Mouse (Mus musculus) forebrain, embryonic 10.5 days (tissue): ENCODE measurements at regions not wholly inside any gene's neighbourhood (a gene's known extent, or its start where the extent isn't known, plus 50 kb on each side); places are given as distances from the start of the nearest gene placed in this dataset.

Source experiments
- DNase-seq: peaks from one replicate; pipeline ENCODE4 v3.0.0-alpha.2; 2017; ENCODE audit warnings: low spot score; ENCODE audit errors: extremely low spot score
- H3K27ac ChIP-seq: fragments of 300-500 bp; sonication (generic); 2 replicates; pipeline ENCODE4 v1.5.1; 2016; ENCODE audit warnings: mild to moderate bottlenecking
- H3K27me3 ChIP-seq: fragments of 300-500 bp; sonication (generic); 2 replicates; pipeline ENCODE4 v1.6.1; 2016; ENCODE audit warnings: mild to moderate bottlenecking; ENCODE audit not compliant: poor library complexity, severe bottlenecking
- H3K36me3 ChIP-seq: fragments of 300-500 bp; sonication (generic); replicated peaks from 2 replicates; pipeline ENCODE4 v1.6.1; 2016; ENCODE audit warnings: mild to moderate bottlenecking, moderate library complexity
- H3K4me1 ChIP-seq: fragments of 300-500 bp; sonication (generic); 2 replicates; pipeline ENCODE4 v1.6.1; 2016
- H3K4me3 ChIP-seq: fragments of 300-500 bp; sonication (generic); 2 replicates; pipeline ENCODE4 v1.5.1; 2016; ENCODE audit warnings: mild to moderate bottlenecking, moderate library complexity
- H3K9me3 ChIP-seq: fragments of 300-500 bp; sonication (generic); 2 replicates; pipeline ENCODE4 v1.6.1; 2016; ENCODE audit warnings: mild to moderate bottlenecking, moderate library complexity
- WGBS: fragments of 180-500 bp; shearing (Covaris S2); methylation state at CpG from one replicate; pipeline ENCODE4 v1.1.7; 2016; 5-methylcytosine and 5-hydroxymethylcytosine counted together

- no peak for DNase-seq
- H3K27ac ChIP-seq: no peak overlapping the region
- no peak overlapping the region for H3K4me3 ChIP-seq
- H3K27me3 ChIP-seq: no peaks in the 10 kb centered on the region; the same call in 1 of the 2 replicates
- WGBS: 74% methylated on average over 7 of the region's 7 CpGs
- H3K36me3 ChIP-seq: no peaks in the 10 kb centered on the region
- H3K9me3 ChIP-seq: no peaks in the 10 kb centered on the region
- peaks cover 10% of the 10 kb centered on the region for H3K4me1 ChIP-seq
Measured at GRCm38 (mm10) chr5:146655394-146655793, 70.4 kb upstream of the Gpr12 start.

DNA sequence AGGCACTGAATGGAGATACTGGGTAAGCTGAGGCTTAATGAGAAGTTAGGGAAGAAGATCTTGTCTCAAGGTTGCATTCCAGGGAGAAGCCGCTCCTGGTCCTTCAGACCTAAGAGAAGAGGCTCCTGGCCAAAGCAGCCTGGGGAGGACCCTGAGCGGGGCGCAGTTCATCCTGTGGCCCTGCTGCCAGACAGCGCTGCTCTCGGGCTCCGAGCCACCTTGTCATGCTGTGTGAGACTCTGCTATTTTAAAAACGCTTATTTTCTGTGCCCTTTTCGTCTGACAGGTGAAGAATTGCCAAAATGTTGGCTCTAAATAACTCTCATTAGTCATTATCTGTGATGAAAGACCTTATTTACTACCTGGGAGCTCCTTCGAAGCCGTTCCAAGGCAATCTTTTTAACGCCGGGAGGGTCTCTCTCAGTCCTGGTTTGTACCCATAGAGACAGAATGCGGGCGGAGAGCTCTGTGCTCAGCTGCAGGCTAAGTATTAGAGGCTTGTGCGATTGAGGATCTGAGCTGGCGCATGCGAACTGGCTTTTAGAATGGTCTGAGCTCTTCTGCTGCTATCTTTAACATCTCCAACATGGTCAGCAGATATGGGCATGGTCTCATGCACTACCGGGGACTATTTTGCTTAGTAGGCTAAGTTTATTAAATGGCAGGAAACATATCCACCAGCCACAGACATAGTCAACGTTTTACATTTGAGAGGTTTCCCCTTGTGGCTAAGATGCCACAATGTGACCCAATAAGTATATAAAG, 68.8 kb upstream of the Gpr12 start:
- DNase-seq: no peak
- Histone ChIP-seq H3K36me3 (no peaks in the 10 kb centered on the region), H3K27ac (no peak overlapping the region), H3K27me3 (no peaks in the 10 kb centered on the region; the same call in 1 of the 2 replicates), H3K4me1 (peaks cover 14% of the 10 kb centered on the region), H3K4me3 (no peak overlapping the region), H3K9me3 (no peaks in the 10 kb centered on the region)
- WGBS: 87% methylated on average over 19 of the region's 19 CpGs

- peaks cover 24% of the 10 kb centered on the region for H3K4me1 ChIP-seq
- no peaks in the 10 kb centered on the region; the same call in 1 of the 2 replicates for H3K27me3 ChIP-seq
- H3K4me3 ChIP-seq: no peak overlapping the region
- no peak overlapping the region for H3K27ac ChIP-seq
- no peak for DNase-seq
- no peaks in the 10 kb centered on the region for H3K9me3 ChIP-seq
- WGBS: 36% methylated on average over 5 of the region's 5 CpGs
- no peaks in the 10 kb centered on the region for H3K36me3 ChIP-seq
Measured at GRCm38 (mm10) chr5:146652874-146653273, 67.8 kb upstream of the Gpr12 start.

GRCm38 (mm10) chr5:146648519-146649060, 63.6 kb upstream of the Gpr12 start:
- H3K27ac ChIP-seq: no peak overlapping the region
- no peak overlapping the region for H3K4me3 ChIP-seq
- H3K36me3 ChIP-seq: no peaks in the 10 kb centered on the region
- no peaks in the 10 kb centered on the region for H3K9me3 ChIP-seq
- no peaks in the 10 kb centered on the region; the same call in 1 of the 2 replicates for H3K27me3 ChIP-seq
- 83% methylated on average over 4 of the region's 4 CpGs for WGBS
- H3K4me1 ChIP-seq: peaks cover 33% of the 10 kb centered on the region
- no peak for DNase-seq

- H3K27ac ChIP-seq: no peak overlapping the region
- H3K9me3 ChIP-seq: no peaks in the 10 kb centered on the region
- no peaks in the 10 kb centered on the region for H3K36me3 ChIP-seq
- peaks cover 25% of the 10 kb centered on the region for H3K4me1 ChIP-seq
- 39% methylated on average over 11 of the region's 11 CpGs for WGBS
- H3K27me3 ChIP-seq: no peaks in the 10 kb centered on the region; the same call in 1 of the 2 replicates
- DNase-seq: no peak
- H3K4me3 ChIP-seq: no peak overlapping the region
Measured at GRCm38 (mm10) chr5:146647628-146648380, 62.8 kb upstream of the Gpr12 start.

DNA sequence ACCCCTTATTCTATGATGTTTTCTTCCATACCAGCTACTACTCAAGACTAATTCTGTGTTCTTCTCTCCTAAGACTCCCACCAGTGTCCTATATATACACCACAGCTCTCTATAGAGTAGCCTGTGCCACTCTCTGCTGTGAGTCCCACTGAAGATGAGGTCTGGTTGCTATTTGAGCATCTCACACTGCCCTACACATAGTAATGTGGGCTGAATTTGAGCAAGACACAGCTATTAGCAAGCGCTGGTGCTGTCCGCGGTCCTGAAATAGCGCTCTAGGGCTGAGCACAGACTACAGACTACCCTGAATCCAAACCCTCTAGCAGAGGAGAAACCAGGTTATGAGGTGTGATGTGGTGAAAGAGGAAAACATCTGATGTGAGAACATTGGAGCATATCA, 59.5 kb upstream of the Gpr12 start:
- Histone ChIP-seq H3K4me3 (no peak overlapping the region), H3K27me3 (no peaks in the 10 kb centered on the region), H3K27ac (no peak overlapping the region), H3K9me3 (no peaks in the 10 kb centered on the region), H3K36me3 (no peaks in the 10 kb centered on the region), H3K4me1 (peaks cover 23% of the 10 kb centered on the region)
- 6% methylated on average over 4 of the region's 4 CpGs for WGBS
- peak; percentile 72 for DNase-seq

DNA sequence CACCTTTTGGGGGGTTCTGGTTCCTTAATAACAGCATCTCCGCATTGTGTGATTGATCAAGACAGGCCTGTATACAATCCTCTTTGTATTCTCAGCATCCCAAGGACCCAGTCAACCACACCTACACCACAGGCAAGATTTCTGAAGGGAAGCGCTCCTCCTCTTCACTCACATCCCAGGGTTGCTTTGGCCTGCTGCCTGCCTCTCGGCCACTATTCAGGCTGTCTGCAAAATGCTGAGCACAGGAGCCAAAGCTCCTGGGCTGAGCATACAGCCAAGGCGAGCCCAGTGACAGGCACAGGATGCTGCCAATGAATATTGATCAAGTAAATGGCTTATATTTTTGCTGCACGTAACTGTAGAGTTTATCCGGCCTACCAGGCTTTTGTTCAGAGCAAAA, 56.9 kb upstream of the Gpr12 start:
- Histone ChIP-seq H3K4me3 (no peak overlapping the region), H3K4me1 (peaks cover 3% of the 10 kb centered on the region), H3K27ac (no peak overlapping the region), H3K9me3 (peaks cover 8% of the 10 kb centered on the region; the same call in 1 of the 2 replicates), H3K36me3 (no peaks in the 10 kb centered on the region), H3K27me3 (no peaks in the 10 kb centered on the region)
- no peak for DNase-seq
- whole genome bisulfite sequencing: 87% methylated on average over 6 of the region's 6 CpGs

DNA sequence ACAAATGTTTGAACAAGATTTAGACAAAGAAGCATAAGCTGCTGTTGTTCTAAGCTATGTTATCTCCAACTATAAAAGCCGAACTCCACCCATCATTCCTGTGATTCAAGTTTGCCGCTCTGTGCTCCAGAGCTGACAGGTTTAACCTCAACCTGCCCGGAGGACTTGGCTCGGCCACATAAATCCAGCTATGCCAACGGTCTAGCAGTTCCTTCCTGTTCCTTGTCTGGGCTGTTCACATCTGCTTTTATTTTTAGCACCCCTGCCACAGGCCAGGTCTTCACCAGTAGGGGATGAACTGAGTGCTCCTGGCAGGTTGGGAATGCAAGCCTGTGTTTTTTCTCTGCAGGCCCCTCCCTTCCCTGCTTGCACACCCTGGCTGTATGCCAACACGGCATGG, 51.8 kb upstream of the Gpr12 start:
- no peak for DNase-seq
- H3K27ac ChIP-seq: no peak overlapping the region
- WGBS: 92% methylated on average over 6 of the region's 6 CpGs
- H3K4me3 ChIP-seq: no peak overlapping the region
- H3K4me1 ChIP-seq: no peaks in the 10 kb centered on the region
- peaks cover 9% of the 10 kb centered on the region; the same call in 1 of the 2 replicates for H3K9me3 ChIP-seq
- no peaks in the 10 kb centered on the region for H3K36me3 ChIP-seq
- H3K27me3 ChIP-seq: no peaks in the 10 kb centered on the region
